Mouse (Mus musculus): Measurements from ENCODE around the gene Gas7. TPM values are rescaled to one million over a fixed set of nuclear protein-coding genes. Genes with fewer than 3 reads are reported as not detected.

The Gas7 gene
- polyA plus RNA-seq, 1 experiment from 2014 or later: 2.3 TPM

GRCm38 (mm10) chr11:67577994-67578393 is 122.8 kb downstream of the Gas7 start:
- Histone ChIP-seq H3K4me1 (replicated peaks; ENCODE audit: control insufficient read depth, insufficient read depth, low read length) (peaks cover 3% of the 10 kb centered on the region), H3K4me3 (ENCODE audit: low read depth, low read length) (no peak overlapping the region), H3K27me3 (replicated peaks; ENCODE audit: control insufficient read depth, insufficient read depth, low read length) (no peaks in the 10 kb centered on the region), H3K4me2 (no peak overlapping the region), H3K27ac (ENCODE audit: low read depth, low read length) (no peak overlapping the region), H3K9ac (ENCODE audit: low read depth, low read length) (no peak overlapping the region), H3K9me3 (ENCODE audit: control insufficient read depth, low read length) (no peaks in the 10 kb centered on the region), H3K36me3 (ENCODE audit: control insufficient read depth, insufficient read depth, low read length) (no peaks in the 10 kb centered on the region)
- DNase-seq (ENCODE audit: low spot score): no peak
- WGBS: 38% methylated on average over 4 of the region's 4 CpGs
- ATAC-seq (replicated peaks; ENCODE audit: low FRiP score): no peak

- Histone ChIP-seq H3K4me3 (ENCODE audit: low read depth, low read length) (no peak overlapping the region), H3K4me1 (replicated peaks; ENCODE audit: control insufficient read depth, insufficient read depth, low read length) (peaks cover 3% of the 10 kb centered on the region), H3K9me3 (ENCODE audit: control insufficient read depth, low read length) (no peaks in the 10 kb centered on the region), H3K9ac (ENCODE audit: low read depth, low read length) (no peak overlapping the region), H3K27me3 (replicated peaks; ENCODE audit: control insufficient read depth, insufficient read depth, low read length) (no peaks in the 10 kb centered on the region), H3K36me3 (ENCODE audit: control insufficient read depth, insufficient read depth, low read length) (no peaks in the 10 kb centered on the region), H3K27ac (ENCODE audit: low read depth, low read length) (no peak overlapping the region), H3K4me2 (no peak overlapping the region)
- no peak for DNase-seq (ENCODE audit: low spot score)
- ATAC-seq (replicated peaks; ENCODE audit: low FRiP score): no peak
- 56% methylated on average over 9 of the region's 9 CpGs for WGBS
These were observed 123.9 kb downstream of the Gas7 start for GRCm38 (mm10) chr11:67579136-67579535.

- no peak overlapping the region for H3K4me3 ChIP-seq (ENCODE audit: low read depth, low read length)
- ATAC-seq (replicated peaks; ENCODE audit: low FRiP score): no peak
- DNase-seq (ENCODE audit: low spot score): no peak
- H3K27me3 ChIP-seq (replicated peaks; ENCODE audit: control insufficient read depth, insufficient read depth, low read length): no peaks in the 10 kb centered on the region
- H3K36me3 ChIP-seq (ENCODE audit: control insufficient read depth, insufficient read depth, low read length): no peaks in the 10 kb centered on the region
- peaks cover 3% of the 10 kb centered on the region for H3K4me1 ChIP-seq (replicated peaks; ENCODE audit: control insufficient read depth, insufficient read depth, low read length)
- H3K27ac ChIP-seq (ENCODE audit: low read depth, low read length): no peak overlapping the region
- H3K9ac ChIP-seq (ENCODE audit: low read depth, low read length): no peak overlapping the region
- 50% methylated on average over 7 of the region's 7 CpGs for WGBS
- no peak overlapping the region for H3K4me2 ChIP-seq
- H3K9me3 ChIP-seq (ENCODE audit: control insufficient read depth, low read length): no peaks in the 10 kb centered on the region
These were observed 126.3 kb downstream of the Gas7 start for GRCm38 (mm10) chr11:67581549-67581948.

- 90% methylated on average over 4 of the region's 4 CpGs for WGBS
- H3K27ac ChIP-seq (ENCODE audit: low read depth, low read length): no peak overlapping the region
- H3K4me2 ChIP-seq: no peak overlapping the region
These were observed 127.3 kb downstream of the Gas7 start for GRCm38 (mm10) chr11:67582570-67582969.

GRCm38 (mm10) chr11:67585016-67585415 is 129.8 kb downstream of the Gas7 start:
- Histone ChIP-seq H3K9ac (ENCODE audit: low read depth, low read length) (no peak overlapping the region), H3K27ac (ENCODE audit: low read depth, low read length) (no peak overlapping the region), H3K4me2 (no peak overlapping the region), H3K27me3 (replicated peaks; ENCODE audit: control insufficient read depth, insufficient read depth, low read length) (no peaks in the 10 kb centered on the region), H3K4me1 (replicated peaks; ENCODE audit: control insufficient read depth, insufficient read depth, low read length) (peaks cover 3% of the 10 kb centered on the region; the same call in 1 of the 2 replicates), H3K9me3 (ENCODE audit: control insufficient read depth, low read length) (no peaks in the 10 kb centered on the region), H3K36me3 (ENCODE audit: control insufficient read depth, insufficient read depth, low read length) (no peaks in the 10 kb centered on the region), H3K4me3 (ENCODE audit: low read depth, low read length) (no peak overlapping the region)
- ATAC-seq (replicated peaks; ENCODE audit: low FRiP score) (no peak), DNase-seq (ENCODE audit: low spot score) (no peak)
- 78% methylated on average over 6 of the region's 6 CpGs for WGBS

More at GRCm38 (mm10) chr11:67582570-67582969, 127.3 kb downstream of the Gas7 start:
- H3K9me3 ChIP-seq (ENCODE audit: control insufficient read depth, low read length): no peaks in the 10 kb centered on the region
- no peak overlapping the region for H3K9ac ChIP-seq (ENCODE audit: low read depth, low read length)
- H3K4me1 ChIP-seq (replicated peaks; ENCODE audit: control insufficient read depth, insufficient read depth, low read length): peaks cover 3% of the 10 kb centered on the region
- no peaks in the 10 kb centered on the region for H3K36me3 ChIP-seq (ENCODE audit: control insufficient read depth, insufficient read depth, low read length)
- no peak overlapping the region for H3K4me3 ChIP-seq (ENCODE audit: low read depth, low read length)
- ATAC-seq (replicated peaks; ENCODE audit: low FRiP score) (no peak), DNase-seq (ENCODE audit: low spot score) (no peak)
- no peaks in the 10 kb centered on the region for H3K27me3 ChIP-seq (replicated peaks; ENCODE audit: control insufficient read depth, insufficient read depth, low read length)

GRCm38 (mm10) chr11:67585629-67586028 is 130.4 kb downstream of the Gas7 start:
- Histone ChIP-seq H3K4me1 (replicated peaks; ENCODE audit: control insufficient read depth, insufficient read depth, low read length) (peaks cover under 1% of the 10 kb centered on the region; the same call in 1 of the 2 replicates), H3K36me3 (ENCODE audit: control insufficient read depth, insufficient read depth, low read length) (no peaks in the 10 kb centered on the region), H3K4me3 (ENCODE audit: low read depth, low read length) (no peak overlapping the region), H3K4me2 (no peak overlapping the region), H3K27ac (ENCODE audit: low read depth, low read length) (no peak overlapping the region), H3K9ac (ENCODE audit: low read depth, low read length) (no peak overlapping the region), H3K9me3 (ENCODE audit: control insufficient read depth, low read length) (no peaks in the 10 kb centered on the region), H3K27me3 (replicated peaks; ENCODE audit: control insufficient read depth, insufficient read depth, low read length) (no peaks in the 10 kb centered on the region)
- ATAC-seq (replicated peaks; ENCODE audit: low FRiP score): no peak
- WGBS: 73% methylated on average over 2 of the region's 2 CpGs
- DNase-seq (ENCODE audit: low spot score): no peak

GRCm38 (mm10) chr11:67586231-67586994 is 131.2 kb downstream of the Gas7 start:
- WGBS: 51% methylated on average over 3 of the region's 3 CpGs
- DNase-seq (ENCODE audit: low spot score) (no peak), ATAC-seq (replicated peaks; ENCODE audit: low FRiP score) (no peak)
- Histone ChIP-seq H3K4me3 (ENCODE audit: low read depth, low read length) (no peak overlapping the region), H3K9ac (ENCODE audit: low read depth, low read length) (no peak overlapping the region), H3K36me3 (ENCODE audit: control insufficient read depth, insufficient read depth, low read length) (no peaks in the 10 kb centered on the region), H3K4me2 (no peak overlapping the region), H3K9me3 (ENCODE audit: control insufficient read depth, low read length) (no peaks in the 10 kb centered on the region), H3K4me1 (replicated peaks; ENCODE audit: control insufficient read depth, insufficient read depth, low read length) (no peaks in the 10 kb centered on the region), H3K27ac (ENCODE audit: low read depth, low read length) (no peak overlapping the region), H3K27me3 (replicated peaks; ENCODE audit: control insufficient read depth, insufficient read depth, low read length) (no peaks in the 10 kb centered on the region)

GRCm38 (mm10) chr11:67588196-67588827 is 133.1 kb downstream of the Gas7 start:
- 65% methylated on average over 8 of the region's 8 CpGs for WGBS
- DNase-seq (ENCODE audit: low spot score) (no peak), ATAC-seq (replicated peaks; ENCODE audit: low FRiP score) (no peak)
- Histone ChIP-seq H3K27ac (ENCODE audit: low read depth, low read length) (no peak overlapping the region), H3K27me3 (replicated peaks; ENCODE audit: control insufficient read depth, insufficient read depth, low read length) (no peaks in the 10 kb centered on the region), H3K9me3 (ENCODE audit: control insufficient read depth, low read length) (no peaks in the 10 kb centered on the region), H3K9ac (ENCODE audit: low read depth, low read length) (no peak overlapping the region), H3K4me3 (ENCODE audit: low read depth, low read length) (no peak overlapping the region), H3K4me2 (no peak overlapping the region), H3K36me3 (ENCODE audit: control insufficient read depth, insufficient read depth, low read length) (no peaks in the 10 kb centered on the region), H3K4me1 (replicated peaks; ENCODE audit: control insufficient read depth, insufficient read depth, low read length) (no peaks in the 10 kb centered on the region)
